Mouse (Mus musculus) liver, embryonic 13.5 days (tissue): ENCODE measurements at regions not wholly inside any gene's neighbourhood (a gene's known extent, or its start where the extent isn't known, plus 50 kb on each side); places are given as distances from the start of the nearest gene placed in this dataset.

ENCODE experiments used
- ATAC-seq: fragments of 200-750 bp; cut with Nextera tagmentation; 2 replicates; pipeline ENCODE4 v1.8.0; 2017; ENCODE audit warnings: low read depth, mild to moderate bottlenecking, moderate number of reproducible peaks, moderate library complexity
- DNase-seq: peaks from one replicate; pipeline ENCODE4 v3.0.0; 2022
- H3K27ac ChIP-seq: fragments of 300-500 bp; sonication (generic); 2 replicates; pipeline ENCODE4 v1.5.1; 2015; ENCODE audit warnings: moderate library complexity, mild to moderate bottlenecking, inconsistent platforms
- H3K27me3 ChIP-seq: fragments of 300-500 bp; sonication (generic); 2 replicates; pipeline ENCODE4 v1.6.1; 2015; ENCODE audit warnings: mild to moderate bottlenecking, inconsistent platforms
- H3K36me3 ChIP-seq: fragments of 300-500 bp; sonication (generic); 2 replicates; pipeline ENCODE4 v1.6.1; 2015; ENCODE audit warnings: mild to moderate bottlenecking, inconsistent platforms
- H3K4me1 ChIP-seq: fragments of 300-500 bp; sonication (generic); replicated peaks from 2 replicates; pipeline ENCODE4 v1.6.1; 2015; ENCODE audit warnings: inconsistent platforms
- H3K4me2 ChIP-seq: fragments of 300-500 bp; sonication (generic); 2 replicates; pipeline ENCODE4 v1.6.1; 2015; ENCODE audit warnings: inconsistent platforms, mild to moderate bottlenecking, moderate library complexity
- H3K4me3 ChIP-seq: fragments of 300-500 bp; sonication (generic); replicated peaks from 2 replicates; pipeline ENCODE4 v1.5.1; 2015; ENCODE audit warnings: mild to moderate bottlenecking, inconsistent platforms
- H3K9ac ChIP-seq: fragments of 300-500 bp; sonication (generic); 2 replicates; pipeline ENCODE4 v1.6.1; 2015; ENCODE audit warnings: mild to moderate bottlenecking, inconsistent platforms
- H3K9me3 ChIP-seq: fragments of 300-500 bp; sonication (generic); replicated peaks from 2 replicates; pipeline ENCODE4 v1.6.1; 2016; ENCODE audit warnings: inconsistent platforms
- WGBS: fragments of 180-500 bp; shearing (Covaris S2); methylation state at CpG from one replicate; pipeline ENCODE4 v1.1.7; 2015; ENCODE audit not compliant: insufficient replicate concordance; 5-methylcytosine and 5-hydroxymethylcytosine counted together

GRCm38 (mm10) chr19:27558199-27558598, 128.6 kb upstream of the Pum3 start:
- Histone ChIP-seq H3K27me3 (no peaks in the 10 kb centered on the region), H3K9me3 (no peaks in the 10 kb centered on the region), H3K27ac (no peak overlapping the region), H3K4me2 (no peak overlapping the region), H3K36me3 (no peaks in the 10 kb centered on the region), H3K4me3 (no peak overlapping the region), H3K9ac (no peak overlapping the region), H3K4me1 (no peaks in the 10 kb centered on the region)
- DNase-seq (no peak), ATAC-seq (no peak)
- WGBS, result 51% methylated on average over 3 of the region's 3 CpGs

GRCm38 (mm10) chr19:27556697-27557096, 127.1 kb upstream of the Pum3 start:
- no peak overlapping the region for H3K9ac ChIP-seq
- ATAC-seq (no peak), DNase-seq (no peak)
- H3K4me3 ChIP-seq, result no peak overlapping the region
- no peaks in the 10 kb centered on the region for H3K27me3 ChIP-seq
- 69% methylated on average over 4 of the region's 4 CpGs for WGBS
- H3K27ac ChIP-seq, result no peak overlapping the region
- H3K9me3 ChIP-seq, result no peaks in the 10 kb centered on the region
- no peak overlapping the region for H3K4me2 ChIP-seq
- H3K36me3 ChIP-seq, result no peaks in the 10 kb centered on the region
- H3K4me1 ChIP-seq, result no peaks in the 10 kb centered on the region

DNA sequence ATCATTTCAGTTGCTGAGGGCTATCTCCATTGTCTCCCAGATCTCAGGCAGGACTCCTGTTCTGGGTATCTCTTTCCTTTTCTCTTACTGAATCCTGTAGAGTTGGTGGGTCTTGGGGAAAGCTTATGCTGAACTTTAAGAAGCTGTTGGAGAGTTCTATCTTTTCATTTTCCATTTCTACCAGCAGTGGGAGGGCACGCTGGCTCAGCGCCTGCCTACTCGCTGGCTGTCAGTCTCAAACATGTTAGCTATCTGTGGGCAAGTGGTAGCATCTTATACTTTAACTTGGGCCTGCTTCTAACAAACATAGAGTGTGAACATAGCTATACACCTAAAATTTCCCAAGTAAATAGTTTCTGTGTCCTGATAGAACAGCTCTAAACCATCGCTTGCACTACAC, 125.2 kb upstream of the Pum3 start:
- DNase-seq (no peak), ATAC-seq (no peak)
- Histone ChIP-seq H3K4me2 (no peak overlapping the region), H3K9me3 (no peaks in the 10 kb centered on the region), H3K27me3 (no peaks in the 10 kb centered on the region), H3K4me3 (no peak overlapping the region), H3K9ac (no peak overlapping the region), H3K36me3 (no peaks in the 10 kb centered on the region), H3K4me1 (no peaks in the 10 kb centered on the region), H3K27ac (no peak overlapping the region)
- WGBS, result 84% methylated on average over 4 of the region's 4 CpGs

GRCm38 (mm10) chr19:27553266-27553665, 123.6 kb upstream of the Pum3 start:
- Histone ChIP-seq H3K27me3 (no peaks in the 10 kb centered on the region), H3K9ac (no peak overlapping the region), H3K36me3 (no peaks in the 10 kb centered on the region), H3K9me3 (no peaks in the 10 kb centered on the region), H3K4me3 (no peak overlapping the region), H3K4me2 (no peak overlapping the region), H3K27ac (no peak overlapping the region), H3K4me1 (no peaks in the 10 kb centered on the region)
- ATAC-seq (no peak), DNase-seq (no peak)
- WGBS, result 67% methylated on average over 11 of the region's 11 CpGs

GRCm38 (mm10) chr19:27537746-27538145, 108.1 kb upstream of the Pum3 start:
- Histone ChIP-seq H3K4me3 (no peak overlapping the region), H3K27ac (no peak overlapping the region), H3K4me2 (no peak overlapping the region), H3K9ac (no peak overlapping the region), H3K27me3 (no peaks in the 10 kb centered on the region), H3K36me3 (no peaks in the 10 kb centered on the region), H3K4me1 (no peaks in the 10 kb centered on the region), H3K9me3 (no peaks in the 10 kb centered on the region)
- WGBS, result 71% methylated on average over 3 of the region's 3 CpGs
- no peak for DNase-seq
- no peak for ATAC-seq

DNA sequence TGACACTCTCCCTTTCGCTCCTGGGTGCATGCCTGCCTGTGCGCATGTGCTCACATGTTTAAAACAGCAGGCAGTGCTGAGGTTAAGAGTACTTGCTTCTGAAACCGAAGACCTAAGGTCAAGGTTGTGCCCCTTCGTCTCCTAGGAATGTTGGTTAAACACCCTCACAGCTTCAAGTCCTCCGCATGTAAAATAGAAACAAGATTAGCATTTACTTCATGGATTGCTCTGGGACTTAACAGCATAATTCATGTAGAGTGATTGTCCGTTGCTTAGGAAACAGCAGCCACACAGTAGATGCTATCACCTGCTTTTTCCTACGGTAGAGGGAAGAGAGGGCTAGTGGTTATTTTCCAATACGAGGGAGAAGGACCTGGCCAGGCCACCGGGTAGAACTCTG, 107.4 kb upstream of the Pum3 start:
- H3K4me3 ChIP-seq, result no peak overlapping the region

DNA sequence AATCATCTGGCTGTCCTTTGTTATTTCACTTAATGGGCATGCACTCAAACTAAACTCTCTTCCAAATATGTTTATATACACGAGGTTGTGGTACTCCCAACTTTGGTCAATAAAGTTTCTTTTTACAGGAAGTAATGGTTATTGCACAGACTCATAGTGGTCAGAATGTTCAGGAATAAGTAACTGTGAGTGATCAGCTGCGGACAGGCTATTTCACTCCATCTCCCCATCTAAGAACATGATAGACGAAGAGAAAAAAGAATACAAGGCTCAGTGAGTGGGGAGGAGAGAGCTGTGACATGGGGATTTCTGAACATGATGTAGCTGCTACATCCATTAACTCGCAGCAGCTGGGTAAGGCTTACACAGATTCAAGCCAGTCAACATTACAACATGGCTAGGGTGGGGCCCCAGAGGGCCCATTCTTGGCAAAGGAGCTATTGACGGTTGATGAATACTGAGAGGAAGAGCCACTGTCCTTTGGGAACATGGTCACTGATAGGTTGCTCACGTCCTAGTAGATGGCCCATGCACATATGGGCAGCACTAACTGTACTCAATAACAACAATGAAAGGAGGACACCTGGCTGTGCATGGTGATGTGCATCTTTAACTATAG, 98.4 kb upstream of the Pum3 start:
- H3K4me1 ChIP-seq, result no peaks in the 10 kb centered on the region
- WGBS, result 57% methylated on average over 6 of the region's 6 CpGs
- no peak overlapping the region for H3K27ac ChIP-seq
- DNase-seq, result no peak
- no peak overlapping the region for H3K4me3 ChIP-seq
- H3K27me3 ChIP-seq, result no peaks in the 10 kb centered on the region
- H3K36me3 ChIP-seq, result no peaks in the 10 kb centered on the region
- H3K9ac ChIP-seq, result no peak overlapping the region
- H3K9me3 ChIP-seq, result no peaks in the 10 kb centered on the region
- H3K4me2 ChIP-seq, result no peak overlapping the region
- no peak for ATAC-seq

More for the DNA sequence above, 107.4 kb upstream of the Pum3 start:
- no peak for DNase-seq
- H3K9ac ChIP-seq, result no peak overlapping the region
- no peaks in the 10 kb centered on the region for H3K36me3 ChIP-seq
- no peaks in the 10 kb centered on the region for H3K9me3 ChIP-seq
- 62% methylated on average over 9 of the region's 9 CpGs for WGBS
- H3K4me2 ChIP-seq, result no peak overlapping the region
- H3K27me3 ChIP-seq, result no peaks in the 10 kb centered on the region
- no peak for ATAC-seq
- H3K27ac ChIP-seq, result no peak overlapping the region
- no peaks in the 10 kb centered on the region for H3K4me1 ChIP-seq

GRCm38 (mm10) chr19:27519326-27520061, 89.9 kb upstream of the Pum3 start:
- Histone ChIP-seq H3K4me3 (no peak overlapping the region), H3K27ac (no peak overlapping the region), H3K4me2 (no peak overlapping the region), H3K4me1 (no peaks in the 10 kb centered on the region), H3K9ac (no peak overlapping the region), H3K9me3 (no peaks in the 10 kb centered on the region), H3K27me3 (no peaks in the 10 kb centered on the region), H3K36me3 (no peaks in the 10 kb centered on the region)
- WGBS, result 66% methylated on average over 5 of the region's 5 CpGs
- DNase-seq (no peak), ATAC-seq (no peak)

DNA sequence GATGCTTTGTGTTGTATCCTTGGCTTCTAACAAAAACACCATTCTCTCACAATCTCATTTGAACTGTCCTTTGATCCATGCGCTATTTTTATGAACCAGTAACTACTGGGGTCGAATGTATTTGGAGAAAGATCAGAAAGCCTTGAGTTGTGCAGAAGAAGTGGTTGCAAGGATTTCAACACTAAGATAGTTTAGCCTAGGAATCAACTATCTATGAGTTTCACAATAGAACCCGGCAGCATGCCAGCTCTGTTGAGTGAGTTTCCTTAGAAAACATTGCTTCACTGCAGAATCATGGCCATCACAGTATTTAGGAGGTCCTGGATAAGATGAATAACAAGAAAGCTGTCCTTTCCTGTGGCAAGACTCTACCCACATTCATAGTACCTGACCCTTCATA, 84.6 kb upstream of the Pum3 start:
- no peaks in the 10 kb centered on the region for H3K4me1 ChIP-seq
- no peak overlapping the region for H3K4me3 ChIP-seq
- no peak for DNase-seq
- WGBS, result 63% methylated on average over 3 of the region's 3 CpGs
- no peaks in the 10 kb centered on the region for H3K9me3 ChIP-seq
- ATAC-seq, result no peak
- H3K4me2 ChIP-seq, result no peak overlapping the region
- no peak overlapping the region for H3K9ac ChIP-seq
- H3K27me3 ChIP-seq, result no peaks in the 10 kb centered on the region
- H3K27ac ChIP-seq, result no peak overlapping the region
- H3K36me3 ChIP-seq, result no peaks in the 10 kb centered on the region

DNA sequence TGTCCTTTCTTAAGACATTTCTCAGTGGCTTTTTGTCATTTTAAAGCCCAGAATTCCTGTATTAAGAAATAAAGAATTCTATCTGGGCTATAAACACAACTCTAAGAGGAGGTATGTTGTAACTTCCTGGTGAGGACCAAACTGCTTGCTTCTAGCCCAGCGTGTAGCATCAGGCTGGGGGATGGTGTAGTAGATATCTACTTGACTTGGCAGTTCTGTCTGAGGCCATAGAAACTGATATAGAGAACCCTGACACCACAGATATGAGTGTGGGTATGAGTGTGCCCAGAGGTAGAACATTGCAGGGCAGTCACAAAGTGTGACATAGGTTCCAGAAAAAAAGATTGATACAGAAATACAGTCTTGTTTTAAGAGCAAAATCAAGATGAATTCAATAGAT, 83.9 kb upstream of the Pum3 start:
- no peak for ATAC-seq
- 35% methylated on average over 1 of the region's 1 CpGs for WGBS
- Histone ChIP-seq H3K9me3 (no peaks in the 10 kb centered on the region), H3K9ac (no peak overlapping the region), H3K4me1 (no peaks in the 10 kb centered on the region), H3K27ac (no peak overlapping the region), H3K27me3 (no peaks in the 10 kb centered on the region), H3K4me3 (no peak overlapping the region), H3K4me2 (no peak overlapping the region), H3K36me3 (no peaks in the 10 kb centered on the region)
- DNase-seq, result no peak

GRCm38 (mm10) chr19:27511340-27511739, 81.7 kb upstream of the Pum3 start:
- no peaks in the 10 kb centered on the region for H3K36me3 ChIP-seq
- ATAC-seq, result 0 out of 2 replicates have a peak, but pooled peaks have one; percentile 34

More at GRCm38 (mm10) chr19:27511340-27511739, 81.7 kb upstream of the Pum3 start:
- H3K4me2 ChIP-seq, result no peak overlapping the region
- no peak overlapping the region for H3K27ac ChIP-seq
- 49% methylated on average over 6 of the region's 6 CpGs for WGBS
- H3K9ac ChIP-seq, result no peak overlapping the region
- H3K4me1 ChIP-seq, result no peaks in the 10 kb centered on the region
- no peaks in the 10 kb centered on the region for H3K27me3 ChIP-seq
- H3K9me3 ChIP-seq, result no peaks in the 10 kb centered on the region
- no peak for DNase-seq
- no peak overlapping the region for H3K4me3 ChIP-seq
